ENCODE assay signal across 8 mouse cellular contexts in genomic region chr15:85674191-85674984, GRCm38 (mm10).
DNase-seq lines count a peak whose midpoint lies in the region; ATAC-seq and TF ChIP-seq lines count a peak whose summit lies in the region.

No protein-coding gene starts in this region.

- ATAC-seq in forebrain, embryonic 12.5 days (ENCODE audit: low FRiP score), result no peak
- no peak for ATAC-seq in forebrain, embryonic 11.5 days (replicated peaks; ENCODE audit: low FRiP score)
- ATAC-seq in hindbrain, embryonic 15.5 days (ENCODE audit: low FRiP score, low read depth), result no peak
- ATAC-seq in neural tube, embryonic 15.5 days (ENCODE audit: low FRiP score), result no peak

- TF ChIP-seq CTCF in lung, adult 2 months (IDR thresholded peaks at IDR 0.05; ENCODE audit: insufficient read depth, low read length), result no peak

- H3K27ac ChIP-seq in forebrain, embryonic 12.5 days, result no peak overlapping the region
- no peak overlapping the region for H3K27ac ChIP-seq in forebrain, embryonic 11.5 days (ENCODE audit: low read depth, low read length)
- H3K27ac ChIP-seq in hindbrain, embryonic 15.5 days (replicated peaks), result peak overlapping the region; percentile 57
- peak overlapping the region; percentile 82 for H3K27ac ChIP-seq in neural tube, embryonic 15.5 days (replicated peaks)

- H3K9me3 ChIP-seq in forebrain, embryonic 12.5 days, result no peaks in the 10 kb centered on the region
- no peaks in the 10 kb centered on the region for H3K9me3 ChIP-seq in forebrain, embryonic 11.5 days (ENCODE audit: control insufficient read depth, low read length)
- no peaks in the 10 kb centered on the region for H3K9me3 ChIP-seq in hindbrain, embryonic 15.5 days
- H3K9me3 ChIP-seq in neural tube, embryonic 15.5 days (replicated peaks), result no peaks in the 10 kb centered on the region

- H3K4me1 ChIP-seq in forebrain, embryonic 12.5 days, result peaks cover 38% of the 10 kb centered on the region
- H3K4me1 ChIP-seq in forebrain, embryonic 11.5 days (replicated peaks; ENCODE audit: control insufficient read depth, insufficient read depth, low read length), result 0 out of 2 replicates have a peak, but pooled peaks cover 6% of the 10 kb centered on the region
- peaks cover 38% of the 10 kb centered on the region for H3K4me1 ChIP-seq in lung, adult 2 months (ENCODE audit: control insufficient read depth, insufficient read depth, low read length)
- H3K4me1 ChIP-seq in hindbrain, embryonic 15.5 days (replicated peaks), result peaks cover 65% of the 10 kb centered on the region
- H3K4me1 ChIP-seq in neural tube, embryonic 15.5 days, result peaks cover 67% of the 10 kb centered on the region

- no peak for DNase-seq in forebrain, embryonic 11.5 days (ENCODE audit: low spot score)
- no peak for DNase-seq in lung, adult 2 months
- DNase-seq in lung, postnatal 14 days, result no peak
- no peak for DNase-seq in right cerebral cortex, adult 2 months (ENCODE audit: low spot score in 2 of 2)
- no peak for DNase-seq in urinary bladder, adult 2 months (ENCODE audit: low spot score)

- H3K4me3 ChIP-seq in forebrain, embryonic 12.5 days (replicated peaks), result peak overlapping the region; percentile 30; the same call in 1 of the 2 replicates
- H3K4me3 ChIP-seq in forebrain, embryonic 11.5 days (ENCODE audit: low read depth, low read length), result no peak overlapping the region
- H3K4me3 ChIP-seq in lung, adult 2 months (replicated peaks; ENCODE audit: extremely low read depth, low read depth, low read length), result peak overlapping the region; percentile 57
- H3K4me3 ChIP-seq in hindbrain, embryonic 15.5 days, result peak overlapping the region; percentile 82
- H3K4me3 ChIP-seq in neural tube, embryonic 15.5 days (replicated peaks), result peak overlapping the region; percentile 82

- TF ChIP-seq POLR2A in lung, adult 2 months (IDR thresholded peaks at IDR 0.05; ENCODE audit: borderline replicate concordance, extremely low read depth, low read depth, low read length), result no peak; the same call in 1 of the 2 replicates

- H3K4me2 ChIP-seq in forebrain, embryonic 12.5 days, result peak overlapping the region; percentile 76
- no peak overlapping the region for H3K4me2 ChIP-seq in forebrain, embryonic 11.5 days (ENCODE audit: low read depth, low read length, severe bottlenecking)
- H3K4me2 ChIP-seq in hindbrain, embryonic 15.5 days, result peak overlapping the region; percentile 77
- H3K4me2 ChIP-seq in neural tube, embryonic 15.5 days, result peak overlapping the region; percentile 87

- WGBS in forebrain, embryonic 12.5 days, result 87% methylated on average over 9 of the region's 9 CpGs
- 89% methylated on average over 9 of the region's 9 CpGs for WGBS in forebrain, embryonic 11.5 days
- 27% methylated on average over 9 of the region's 9 CpGs for WGBS in lung, adult 2 months
- 56% methylated on average over 9 of the region's 9 CpGs for WGBS in hindbrain, embryonic 15.5 days
- WGBS in neural tube, embryonic 15.5 days, result 45% methylated on average over 9 of the region's 9 CpGs

- peak overlapping the region; percentile 2; the same call in 1 of the 2 replicates for H3K9ac ChIP-seq in forebrain, embryonic 12.5 days
- H3K9ac ChIP-seq in forebrain, embryonic 11.5 days (ENCODE audit: low read length), result no peak overlapping the region
- H3K9ac ChIP-seq in hindbrain, embryonic 15.5 days, result peak overlapping the region; percentile 49
- peak overlapping the region; percentile 93 for H3K9ac ChIP-seq in neural tube, embryonic 15.5 days (replicated peaks)

- H3K27me3 ChIP-seq in forebrain, embryonic 12.5 days, result peaks cover 92% of the 10 kb centered on the region
- peaks cover 75% of the 10 kb centered on the region for H3K27me3 ChIP-seq in forebrain, embryonic 11.5 days (ENCODE audit: control insufficient read depth, insufficient read depth, low read length)
- H3K27me3 ChIP-seq in hindbrain, embryonic 15.5 days, result no peaks in the 10 kb centered on the region
- no peaks in the 10 kb centered on the region for H3K27me3 ChIP-seq in neural tube, embryonic 15.5 days (replicated peaks)

- 0 out of 2 replicates have a peak, but pooled peaks cover 2% of the 10 kb centered on the region for H3K36me3 ChIP-seq in forebrain, embryonic 12.5 days (replicated peaks)
- H3K36me3 ChIP-seq in forebrain, embryonic 11.5 days (ENCODE audit: control insufficient read depth, insufficient read depth, low read length), result no peaks in the 10 kb centered on the region
- H3K36me3 ChIP-seq in hindbrain, embryonic 15.5 days, result no peaks in the 10 kb centered on the region
- no peaks in the 10 kb centered on the region for H3K36me3 ChIP-seq in neural tube, embryonic 15.5 days

Comparison
In these comparisons a context has a peak if more than half of its experiments do, and no peak if none do; other contexts are left out.
1. H3K27ac ChIP-seq: peak in hindbrain, embryonic 15.5 days (single experiment) and neural tube, embryonic 15.5 days (single experiment); none in forebrain, embryonic 12.5 days (single experiment) and forebrain, embryonic 11.5 days (single experiment).